Mouse (Mus musculus) heart, postnatal 4 days (tissue): ENCODE measurements around the gene Rxrb. TPM values are rescaled to one million over a fixed set of nuclear protein-coding genes. Genes with fewer than 3 reads are reported as not detected.

Experiments
- DNase-seq: peaks from one replicate; pipeline ENCODE4 v3.0.0; 2021
- total RNA-seq, 2 experiments: library from RNA; stranded (reverse); gene quantifications; 2 replicates each; pipeline ENCODE4 v1.2.3; 2021

Rxrb gene
- total RNA-seq, 2 experiments from 2014 or later, result 35.5 to 39.5 TPM

DNA sequence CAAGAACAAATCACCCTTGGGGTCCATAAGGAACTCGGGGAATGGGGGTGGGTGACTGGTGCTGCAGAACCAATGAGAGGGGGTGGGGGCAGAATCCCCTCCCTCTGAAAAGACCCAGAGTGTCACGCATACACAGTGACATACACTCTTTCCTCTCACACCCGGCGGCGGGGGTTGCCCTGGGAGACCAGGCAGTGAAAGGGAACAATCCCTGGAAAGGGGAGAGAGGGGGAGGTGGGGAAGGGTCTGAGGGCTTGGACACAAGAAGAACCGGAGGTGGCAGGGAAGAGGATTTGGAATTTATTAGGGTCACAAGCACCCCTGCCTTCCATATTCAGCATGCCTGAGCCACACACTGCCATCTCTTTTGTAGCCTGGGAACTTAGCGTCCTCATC lies 5.9 kb upstream of the Rxrb start:
- no peak for DNase-seq

DNA sequence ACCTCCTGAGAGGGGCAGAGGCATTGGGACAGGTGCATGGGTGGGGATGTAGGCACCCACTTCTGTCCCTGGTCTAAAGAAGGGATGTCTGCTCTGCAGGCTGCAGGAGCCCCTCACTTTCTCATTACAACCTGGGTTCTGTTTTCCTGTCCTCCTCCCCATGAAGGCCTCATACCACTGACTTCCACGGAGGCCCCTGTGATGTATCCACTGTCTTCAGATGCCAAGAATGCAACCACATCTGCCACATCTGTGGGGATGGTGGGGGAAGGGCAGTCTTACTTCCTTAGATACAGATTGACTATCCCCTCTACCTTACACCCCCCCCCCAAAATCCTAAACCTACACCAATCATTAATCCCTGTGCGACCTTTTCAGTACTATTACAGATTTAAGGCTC lies 5.4 kb upstream of the Rxrb start:
- DNase-seq, result no peak

DNA sequence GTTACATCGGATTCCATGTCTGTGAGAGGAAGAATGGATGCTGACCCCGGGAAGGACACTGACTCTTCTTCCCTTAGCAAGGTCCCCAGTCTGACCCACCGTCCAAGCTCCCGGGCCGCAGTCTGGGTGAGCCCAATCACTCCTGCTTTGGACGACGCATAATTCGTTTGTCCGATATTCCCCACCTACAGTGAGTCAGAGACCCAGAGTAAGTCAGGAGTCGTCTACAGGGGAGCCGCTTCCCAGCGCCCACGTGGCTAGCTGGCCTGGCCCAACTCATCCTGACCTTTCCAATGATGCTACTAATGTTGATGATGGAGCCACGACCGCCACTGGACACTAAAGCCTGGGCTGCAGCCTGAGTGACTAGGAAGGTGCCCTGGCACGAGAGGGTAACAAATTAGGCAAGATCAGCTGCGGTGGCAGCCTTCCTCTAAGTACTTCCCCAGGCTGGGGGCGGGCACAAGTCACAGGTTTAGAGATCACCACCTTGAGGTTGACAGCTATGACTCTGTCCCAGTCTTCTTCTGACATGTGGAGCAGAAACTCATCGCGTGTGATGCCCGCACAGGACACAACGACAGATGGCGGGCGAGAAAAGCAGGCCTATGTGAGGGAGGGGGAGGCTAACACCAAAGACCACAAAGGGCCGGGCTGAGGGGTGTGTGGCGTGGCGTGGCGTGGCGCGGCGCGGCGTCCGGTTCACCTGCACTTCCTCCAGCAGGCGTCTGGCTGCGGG lies 4.5 kb upstream of the Rxrb start:
- DNase-seq, result no peak

DNA sequence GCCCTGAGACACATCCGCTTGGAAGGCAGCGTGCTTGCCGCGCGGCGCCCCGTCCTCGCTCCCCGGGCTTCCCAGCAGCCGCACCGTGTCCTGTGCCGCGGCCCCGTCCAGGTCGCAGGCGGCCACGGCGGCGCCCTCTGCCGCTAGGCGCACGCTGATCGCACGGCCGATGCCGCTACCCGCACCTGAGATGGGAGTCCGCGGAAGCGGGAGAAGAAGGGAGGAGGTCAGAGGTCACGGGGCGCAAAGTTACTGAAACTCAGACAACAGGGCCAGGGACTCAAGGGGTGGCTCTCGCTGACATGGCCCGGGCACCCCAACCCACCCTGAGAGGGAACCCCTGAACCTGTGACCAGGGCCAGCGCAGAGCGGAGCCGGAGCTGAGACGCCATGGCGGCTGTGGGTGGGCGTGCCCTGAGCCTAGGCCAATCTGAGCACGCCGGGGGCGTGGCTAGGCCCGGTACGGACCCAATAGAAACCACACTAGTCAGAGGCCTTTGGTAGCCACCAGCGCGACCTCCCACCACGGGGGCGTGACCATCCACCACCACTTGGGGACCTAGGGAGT lies 3.9 kb upstream of the Rxrb start, which contains the start of gene H2-Ke6:
TSS of gene H2-Ke6 (minus strand) at position 405 of the 568 bp plus-strand sequence.
- DNase-seq, result peak; percentile 94

DNA sequence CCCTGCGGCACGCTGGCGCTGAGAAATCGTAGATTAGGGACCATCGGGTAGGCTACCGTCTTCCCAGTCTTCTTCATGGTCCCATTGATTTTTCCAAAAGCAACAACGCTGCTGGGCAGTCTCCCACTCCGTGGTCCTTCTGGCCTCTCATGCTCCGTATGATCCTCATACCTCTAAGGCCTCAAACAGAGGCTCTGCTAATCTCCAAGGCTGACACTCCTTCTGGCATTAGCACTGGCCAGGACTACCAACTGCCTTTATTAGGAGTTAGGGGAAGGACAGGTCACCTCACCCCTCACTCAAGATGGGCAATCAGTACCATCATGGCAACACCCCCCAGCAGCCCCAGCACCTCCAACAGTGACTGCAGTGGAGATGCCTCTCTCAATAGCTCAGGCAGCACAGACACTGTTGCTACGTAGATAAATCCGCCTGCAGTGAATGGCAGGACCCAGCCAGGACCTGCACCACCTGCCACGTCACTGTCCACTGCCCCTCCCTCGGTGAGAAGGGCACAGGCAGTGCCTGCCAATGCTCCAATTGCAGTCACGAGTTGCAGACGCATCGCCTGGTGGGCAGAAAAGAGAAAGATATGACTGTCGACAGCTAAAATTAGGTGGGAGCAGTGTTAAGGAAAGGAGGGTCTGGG lies 3.0 kb upstream of the Rxrb start:
- DNase-seq, result no peak

DNA sequence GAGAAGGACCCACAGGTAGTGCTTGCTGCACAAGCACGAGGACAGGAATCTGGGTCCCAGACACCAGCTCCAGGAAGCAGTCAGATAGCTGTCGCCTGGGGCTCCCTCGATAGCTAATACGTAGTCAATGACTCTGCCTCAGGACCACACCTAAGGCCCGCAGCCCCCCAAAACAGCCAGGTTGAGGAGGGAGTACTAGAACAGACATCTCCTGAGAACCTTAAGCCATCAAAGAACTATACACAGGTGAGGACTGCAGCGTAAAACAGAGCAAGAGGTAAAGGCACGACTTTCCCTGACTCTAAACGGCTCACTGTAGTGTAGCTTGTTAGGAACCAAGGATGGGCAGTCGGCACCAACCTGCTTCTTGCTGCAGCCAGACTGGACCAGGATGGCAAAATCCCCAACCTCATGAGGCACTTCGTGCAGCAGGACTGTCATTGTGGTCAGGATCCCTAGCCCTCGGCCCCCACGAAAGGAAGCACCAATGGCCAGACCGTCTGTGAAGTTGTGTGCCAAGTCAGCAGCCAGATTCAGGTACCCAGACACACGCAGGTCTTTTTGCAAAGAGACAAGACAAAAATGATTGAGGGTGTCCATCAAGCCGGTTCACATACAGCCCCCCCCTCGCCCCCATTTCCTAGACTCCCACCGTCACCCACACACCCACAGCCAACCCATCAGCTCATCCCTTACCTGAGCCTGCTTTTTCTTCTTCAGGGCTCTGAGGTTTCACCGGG lies 2.3 kb upstream of the Rxrb start:
- DNase-seq, result no peak

DNA sequence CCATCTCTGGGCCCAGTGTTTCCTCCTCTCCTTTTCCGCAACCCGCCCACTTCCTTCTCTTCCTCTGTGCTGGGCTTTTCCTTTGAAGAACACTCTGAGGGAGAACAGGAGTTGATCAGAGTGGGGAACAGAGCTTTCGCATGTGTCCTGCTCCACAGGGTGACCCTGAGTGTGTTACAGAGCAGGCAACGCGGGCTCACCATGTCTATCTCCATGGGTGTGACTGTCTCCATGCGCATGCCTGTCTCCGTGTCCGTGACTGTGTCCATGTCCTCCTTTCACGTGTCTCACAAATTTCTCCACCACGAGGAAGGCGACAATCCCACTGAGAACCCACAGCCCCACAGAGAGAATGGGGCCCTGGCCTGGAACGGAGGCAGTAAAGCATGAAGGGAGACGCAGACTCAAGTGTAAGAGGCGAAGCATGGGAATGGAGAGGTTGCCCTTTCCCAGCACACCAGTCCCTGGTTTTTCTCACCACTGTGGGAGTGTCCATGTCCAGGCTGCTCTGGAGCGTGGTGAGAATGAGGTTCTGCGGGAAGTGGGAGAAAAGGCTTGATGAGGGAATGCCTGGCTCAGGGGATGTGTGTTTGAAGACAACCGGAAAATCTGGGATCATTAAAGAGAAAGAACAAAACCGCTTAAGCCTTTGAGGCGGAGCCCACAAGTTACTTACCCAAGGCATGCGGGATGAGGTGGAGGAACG lies 1.6 kb upstream of the Rxrb start:
- DNase-seq, result no peak

DNA sequence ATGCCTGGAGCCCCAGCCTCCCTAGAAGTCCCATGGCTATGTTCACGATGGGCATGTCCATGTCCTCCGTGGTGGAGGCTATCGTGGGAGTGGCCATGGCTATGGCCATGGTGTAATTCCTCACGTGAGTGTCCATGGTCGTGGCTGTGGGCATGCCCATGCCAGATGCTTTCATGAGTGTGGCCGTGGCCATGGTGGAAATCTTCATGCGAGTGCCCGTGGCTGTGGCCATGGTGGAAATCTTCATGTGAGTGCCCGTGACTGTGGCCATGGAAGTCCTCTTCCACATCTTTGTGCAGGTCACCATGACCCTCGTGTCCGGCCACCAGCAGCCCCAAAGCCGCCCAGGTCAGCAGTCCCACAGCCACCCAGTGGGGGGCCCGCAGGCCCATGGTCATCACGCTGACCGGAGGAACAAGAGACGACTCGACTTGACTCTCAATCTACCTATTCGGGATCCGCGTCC lies 718 bp upstream of the Rxrb start:
- peak; percentile 65 for DNase-seq

DNA sequence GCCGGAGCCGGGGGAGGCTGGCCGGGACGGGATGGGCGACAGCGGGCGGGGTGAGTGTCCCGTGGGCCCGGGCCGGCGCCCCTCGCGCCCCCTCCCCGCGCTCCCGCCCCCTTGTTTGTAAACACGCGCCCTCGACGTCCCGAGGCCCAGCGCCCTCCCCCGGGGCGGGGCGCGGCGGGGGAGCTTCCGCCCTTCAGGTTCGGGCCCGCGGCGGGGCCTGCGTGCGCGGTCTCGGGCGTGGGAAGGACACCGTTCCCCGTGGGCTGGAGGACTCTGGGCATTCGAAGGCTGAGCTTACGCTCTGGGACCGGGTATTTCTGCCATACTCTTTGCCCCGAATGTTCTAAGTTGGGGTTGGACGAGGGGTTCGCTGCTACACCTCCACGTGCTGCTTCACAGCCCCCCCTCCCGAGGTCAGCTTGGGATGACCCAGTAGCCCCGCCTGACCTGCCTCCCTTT lies 591 bp downstream of the Rxrb start:
- no peak for DNase-seq

DNA sequence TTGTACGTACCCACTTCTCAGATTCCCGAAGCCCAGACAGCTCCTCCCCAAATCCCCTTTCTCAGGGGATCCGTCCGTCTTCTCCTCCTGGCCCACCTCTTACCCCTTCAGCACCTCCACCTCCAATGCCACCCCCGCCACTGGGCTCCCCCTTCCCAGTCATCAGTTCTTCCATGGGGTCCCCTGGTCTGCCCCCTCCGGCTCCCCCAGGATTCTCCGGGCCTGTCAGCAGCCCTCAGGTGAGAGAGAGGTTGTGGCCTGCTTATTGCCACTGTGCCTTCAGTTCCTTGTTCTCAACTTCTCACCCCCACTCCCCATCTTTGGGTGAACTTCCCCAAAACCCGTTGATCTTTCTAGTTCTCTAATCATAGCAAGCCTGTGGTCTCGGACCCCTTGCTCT lies 1.2 kb downstream of the Rxrb start:
- no peak for DNase-seq

DNA sequence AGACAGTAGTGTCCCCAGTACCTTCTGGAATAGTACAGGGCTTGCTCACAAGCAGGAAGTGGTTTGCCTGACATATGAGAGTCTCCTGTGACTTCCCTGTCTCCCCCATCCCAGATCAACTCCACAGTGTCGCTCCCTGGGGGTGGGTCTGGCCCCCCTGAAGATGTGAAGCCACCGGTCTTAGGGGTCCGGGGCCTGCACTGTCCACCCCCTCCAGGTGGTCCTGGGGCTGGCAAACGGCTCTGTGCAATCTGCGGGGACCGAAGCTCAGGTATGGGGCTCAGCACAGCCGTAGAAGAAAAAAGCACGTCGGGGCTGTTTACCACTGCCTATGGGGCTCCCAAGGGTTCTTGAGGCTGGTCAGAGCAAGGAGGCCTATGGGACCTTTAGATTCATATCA lies 1.8 kb downstream of the Rxrb start:
- DNase-seq, result no peak

DNA sequence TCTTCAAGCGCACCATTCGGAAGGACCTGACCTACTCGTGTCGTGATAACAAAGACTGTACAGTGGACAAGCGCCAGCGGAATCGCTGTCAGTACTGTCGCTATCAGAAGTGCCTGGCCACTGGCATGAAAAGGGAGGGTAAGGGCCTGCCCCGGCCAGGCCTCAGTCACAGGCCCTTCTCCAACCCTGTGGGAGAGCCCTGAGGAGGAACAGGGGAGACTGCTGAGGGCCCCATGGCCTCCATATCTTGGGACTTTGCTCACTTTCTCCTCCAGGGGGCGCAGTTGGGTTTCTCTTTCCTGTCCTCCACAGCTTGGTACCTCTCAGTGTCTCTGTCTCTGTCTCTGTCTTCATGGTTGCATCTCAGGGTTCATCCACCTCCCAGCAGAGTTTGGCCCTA lies 2.5 kb downstream of the Rxrb start:
- peak; percentile 79 for DNase-seq

DNA sequence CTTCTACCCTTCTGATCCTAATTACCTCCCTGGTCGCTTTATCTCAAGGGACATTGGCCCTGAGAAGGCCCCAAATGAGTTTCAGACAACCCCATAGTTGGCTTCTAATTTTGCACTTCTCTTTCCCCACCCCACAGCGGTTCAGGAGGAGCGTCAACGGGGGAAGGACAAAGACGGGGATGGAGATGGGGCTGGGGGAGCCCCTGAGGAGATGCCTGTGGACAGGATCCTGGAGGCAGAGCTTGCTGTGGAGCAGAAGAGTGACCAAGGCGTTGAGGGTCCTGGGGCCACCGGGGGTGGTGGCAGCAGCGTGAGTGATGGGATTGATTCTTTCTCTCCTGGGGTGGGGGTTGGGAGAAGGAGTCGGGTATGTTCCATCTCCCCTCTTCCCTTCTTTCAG lies 3.9 kb downstream of the Rxrb start:
- no peak for DNase-seq

DNA sequence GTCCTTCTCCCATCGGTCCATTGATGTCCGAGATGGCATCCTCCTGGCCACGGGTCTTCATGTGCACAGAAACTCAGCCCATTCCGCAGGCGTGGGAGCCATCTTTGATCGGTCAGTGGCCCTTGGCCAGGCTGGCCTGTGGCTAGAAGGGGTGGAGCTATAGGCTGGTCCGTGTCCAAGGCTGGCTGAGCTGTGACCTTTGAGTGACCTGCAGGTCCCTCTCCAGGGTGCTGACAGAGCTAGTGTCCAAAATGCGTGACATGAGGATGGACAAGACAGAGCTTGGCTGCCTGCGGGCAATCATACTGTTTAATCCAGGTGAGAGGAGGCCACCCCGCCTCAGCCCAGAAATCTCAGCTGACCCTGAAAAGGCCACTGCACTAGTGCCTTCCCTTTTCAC lies 5.0 kb downstream of the Rxrb start:
- no peak for DNase-seq

DNA sequence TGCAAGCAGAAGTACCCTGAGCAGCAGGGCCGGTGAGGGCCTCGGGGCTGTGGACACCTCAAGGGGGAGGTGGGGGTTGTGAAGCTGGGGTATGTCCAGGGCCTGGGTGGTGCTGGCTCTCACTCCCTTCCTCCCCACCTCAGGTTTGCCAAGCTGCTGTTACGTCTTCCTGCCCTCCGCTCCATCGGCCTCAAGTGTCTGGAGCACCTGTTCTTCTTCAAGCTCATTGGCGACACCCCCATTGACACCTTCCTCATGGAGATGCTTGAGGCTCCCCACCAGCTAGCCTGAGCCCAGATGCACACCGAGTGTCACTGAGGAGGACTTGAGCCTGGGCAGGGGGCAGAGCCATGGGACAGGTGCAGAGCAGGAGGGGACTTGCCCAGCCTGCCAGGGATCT lies 5.6 kb downstream of the Rxrb start:
- DNase-seq, result no peak

DNA sequence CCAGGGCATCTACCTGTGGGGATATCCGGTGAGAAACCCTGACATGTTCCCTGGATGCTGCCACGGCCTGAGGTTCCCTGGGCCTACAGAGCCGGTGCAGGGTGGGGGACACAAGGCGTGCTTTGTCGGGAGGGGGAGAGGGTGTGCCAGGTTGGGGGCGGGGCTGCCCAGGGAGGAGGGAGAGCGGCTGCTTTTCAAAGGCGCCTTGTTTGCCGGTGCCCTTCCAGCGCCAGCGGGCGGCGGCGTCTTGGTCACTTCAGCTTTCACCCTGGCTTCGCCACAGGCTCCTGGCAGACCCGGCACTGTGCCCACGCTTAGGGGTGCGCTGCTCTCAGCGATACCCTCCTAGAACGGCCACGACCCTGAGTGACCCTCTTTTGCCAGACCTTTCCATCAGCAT lies 6.8 kb downstream of the Rxrb start:
- DNase-seq, result no peak

DNA sequence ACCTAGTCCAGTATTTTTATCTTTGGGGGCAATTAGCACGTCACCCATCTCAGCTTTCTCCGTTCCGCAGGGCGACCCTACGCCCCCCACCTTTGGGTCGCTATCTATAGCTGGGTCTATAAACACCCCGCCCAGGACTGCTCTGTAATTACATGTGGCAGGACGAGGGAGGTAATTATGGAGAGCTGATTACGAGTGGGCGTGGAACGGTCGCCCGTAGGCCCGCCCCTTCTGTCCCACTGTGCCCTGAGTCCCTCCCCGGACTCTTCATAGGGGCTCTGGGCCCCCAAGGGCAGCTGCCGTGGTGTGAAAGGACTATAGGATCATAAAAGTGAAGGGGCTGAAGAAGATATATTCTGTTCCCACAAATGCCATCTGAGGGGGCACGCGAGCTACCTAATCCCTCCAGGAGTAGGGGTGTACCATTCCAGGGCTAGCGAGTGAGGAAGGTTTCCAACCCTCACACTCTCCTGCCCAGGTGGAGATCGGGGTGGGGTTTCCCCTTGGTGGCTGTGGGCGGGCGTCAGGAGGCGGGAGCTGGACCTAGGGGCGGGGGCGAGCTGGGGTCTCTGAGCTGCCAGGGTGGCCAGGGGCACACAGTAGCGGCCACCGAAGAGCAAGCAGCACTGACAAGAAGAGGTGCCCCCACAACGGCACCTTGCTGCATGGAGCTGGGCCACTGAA lies 7.4 kb downstream of the Rxrb start, which contains the start of gene Col11a2:
TSS of gene Col11a2 (plus strand) at position 560 of the 684 bp plus-strand sequence.
- DNase-seq, result no peak

DNA sequence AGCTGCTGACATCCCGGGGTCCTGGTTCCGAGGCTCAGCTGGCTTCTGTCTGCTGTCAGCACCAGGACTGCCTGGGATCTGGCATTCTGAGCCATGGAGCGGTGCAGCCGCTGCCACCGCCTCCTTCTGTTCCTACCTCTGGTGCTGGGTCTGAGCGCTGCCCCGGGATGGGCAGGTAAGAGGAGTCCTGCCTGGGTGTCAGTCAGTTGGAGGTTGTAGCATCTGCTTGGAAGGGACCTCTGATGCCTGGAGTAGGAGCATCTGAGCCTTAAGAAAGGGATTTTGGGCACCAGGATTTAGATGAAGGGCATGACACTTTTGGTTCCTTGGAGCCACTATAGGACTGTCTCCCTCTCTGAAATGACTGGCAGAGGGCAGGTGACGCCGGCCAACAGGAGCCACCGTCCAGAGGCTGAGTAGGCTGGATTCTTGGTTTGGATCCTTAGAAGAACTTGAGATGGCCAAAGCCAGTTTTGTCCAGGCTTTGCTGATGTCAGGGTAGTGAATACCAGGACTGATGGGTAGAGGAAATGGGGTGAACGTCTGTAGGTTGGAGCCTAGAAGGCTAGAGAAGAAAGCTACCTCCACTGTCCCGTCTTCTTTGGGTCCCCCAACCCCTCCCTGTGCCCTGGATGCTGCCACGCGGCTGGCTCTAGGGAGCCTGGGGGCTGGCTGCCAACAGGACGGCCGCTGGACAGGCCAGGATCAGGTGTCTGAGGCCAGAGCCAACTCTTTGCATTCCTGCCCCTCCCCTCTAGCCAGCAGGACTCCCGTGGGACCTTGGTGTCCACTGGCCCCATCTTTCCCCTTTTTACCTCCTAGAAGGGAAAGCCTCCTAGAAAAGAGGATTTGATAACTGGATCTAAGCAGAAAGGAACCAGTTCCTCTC lies 8.2 kb downstream of the Rxrb start:
- peak; percentile 69 for DNase-seq

DNA sequence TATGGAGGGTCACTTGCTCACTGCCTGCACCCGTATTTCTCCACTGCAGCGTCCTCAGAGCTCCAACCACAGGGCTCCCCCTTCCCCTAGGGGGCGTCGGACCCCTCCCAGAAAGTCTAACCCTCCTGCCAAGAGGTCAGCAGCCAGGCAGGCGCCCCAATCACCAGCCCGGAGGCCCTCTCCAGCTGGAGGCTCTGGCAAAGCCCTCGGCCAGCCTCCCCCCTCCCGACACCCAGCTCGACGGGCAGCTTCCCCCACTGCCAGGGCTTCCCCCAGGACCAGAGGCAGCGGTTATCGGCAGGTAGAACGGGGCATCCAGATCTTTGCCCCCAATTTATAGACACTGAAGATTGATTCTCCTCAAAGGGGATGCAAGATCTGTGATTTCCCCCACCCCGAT lies 14.3 kb downstream of the Rxrb start:
- DNase-seq, result no peak

DNA sequence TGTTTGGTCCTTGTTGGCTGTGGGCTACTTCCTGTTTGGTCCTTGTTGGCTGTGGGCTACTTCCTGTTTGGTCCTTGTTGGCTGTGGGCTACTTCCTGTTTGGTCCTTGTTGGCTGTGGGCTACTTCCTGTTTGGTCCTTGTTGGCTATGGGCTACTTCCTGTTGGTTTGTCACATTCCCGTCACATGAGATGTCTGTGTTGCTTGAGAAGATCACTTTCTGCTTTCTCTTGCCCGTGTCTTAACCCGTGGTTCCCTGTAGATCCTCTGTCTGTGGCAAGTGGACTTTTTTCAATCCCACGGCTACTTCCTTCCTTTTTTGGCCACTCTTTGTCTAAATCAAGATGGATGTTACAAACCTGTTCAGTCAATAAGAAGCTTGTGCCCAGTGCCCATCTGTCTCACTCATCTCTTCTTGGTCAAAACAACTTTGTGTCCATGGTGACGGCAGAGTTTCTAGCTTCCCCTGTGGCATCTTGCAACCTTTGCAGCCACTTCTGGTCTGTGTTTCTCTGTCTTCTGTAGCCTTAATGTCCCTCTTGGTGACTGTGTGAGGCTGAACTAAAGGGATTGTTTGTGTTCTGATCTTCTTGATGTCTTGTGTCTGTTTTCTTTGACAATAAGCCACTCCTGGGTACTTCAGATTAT lies 15.9 kb downstream of the Rxrb start:
- no peak for DNase-seq
